Mouse (Mus musculus) E14TG2a.4 (cell line): ENCODE results near the gene Mybph.

Experiments used
- H3K27me3 ChIP-seq: 2 replicates; pipeline ENCODE4 v1.6.1; 2014; ENCODE audit warnings: low read length, control low read depth; ENCODE audit not compliant: insufficient read depth
- H3K36me3 ChIP-seq: 2 replicates; pipeline ENCODE4 v1.6.1; 2014; ENCODE audit warnings: low read length, control low read depth; ENCODE audit not compliant: insufficient read depth
- H3K4me1 ChIP-seq: replicated peaks from 2 replicates; pipeline ENCODE4 v1.6.1; 2014; ENCODE audit warnings: low read depth, low read length, control low read depth
- H3K4me3 ChIP-seq: replicated peaks from 2 replicates; pipeline ENCODE4 v1.5.1; 2014; ENCODE audit warnings: mild to moderate bottlenecking, low read length
- H3K9me3 ChIP-seq: 2 replicates; pipeline ENCODE4 v1.6.1; 2014; ENCODE audit warnings: low read length, control low read depth
- CTCF ChIP-seq: conservative IDR thresholded peaks from 2 replicates; pipeline ENCODE4 v1.5.1; 2014; ENCODE audit warnings: low read length
- NANOG ChIP-seq: IDR thresholded peaks from 2 replicates; pipeline ENCODE4 v1.6.1; 2014; ENCODE audit warnings: borderline replicate concordance, low read length, mixed read lengths
- POU5F1 ChIP-seq: IDR thresholded peaks from 2 replicates; pipeline ENCODE4 v1.6.1; 2014; ENCODE audit warnings: low read length, borderline replicate concordance

The Mybph gene

DNA sequence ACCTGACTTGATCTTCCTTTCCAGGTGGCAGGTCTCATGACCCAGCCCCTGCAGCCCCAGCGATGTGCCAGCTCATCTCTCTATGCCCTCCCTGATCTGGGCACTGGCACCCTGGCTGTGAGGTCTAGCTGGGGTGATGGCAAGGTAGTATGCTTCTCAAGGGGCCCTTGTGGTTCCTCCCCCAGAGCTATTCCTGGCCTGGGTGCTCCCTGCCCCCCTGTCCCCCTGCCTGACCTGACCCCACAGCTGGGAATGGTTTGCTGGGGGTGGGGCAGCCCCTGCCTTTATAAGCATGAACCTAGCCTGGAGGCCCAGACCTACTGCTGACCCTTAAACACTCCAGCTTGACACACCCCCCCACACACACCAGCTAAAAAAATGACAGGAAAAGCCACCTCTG lies at the start of gene Mybph:
Gene Mybph, plus strand, starts transcription at position 323 of the 400 bp plus-strand sequence.
- Histone ChIP-seq H3K4me1 (peaks cover 87% of the 10 kb centered on the region), H3K9me3 (no peaks in the 10 kb centered on the region), H3K4me3 (0 out of 2 replicates have a peak within 1 kb of the TSS, but pooled peaks have one; percentile 13), H3K36me3 (no peaks in the 10 kb centered on the region), H3K27me3 (peaks cover 24% of the 10 kb centered on the region)
- TF ChIP-seq CTCF = no peak
- TF ChIP-seq POU5F1 = no peak
- TF ChIP-seq NANOG = no peak

DNA sequence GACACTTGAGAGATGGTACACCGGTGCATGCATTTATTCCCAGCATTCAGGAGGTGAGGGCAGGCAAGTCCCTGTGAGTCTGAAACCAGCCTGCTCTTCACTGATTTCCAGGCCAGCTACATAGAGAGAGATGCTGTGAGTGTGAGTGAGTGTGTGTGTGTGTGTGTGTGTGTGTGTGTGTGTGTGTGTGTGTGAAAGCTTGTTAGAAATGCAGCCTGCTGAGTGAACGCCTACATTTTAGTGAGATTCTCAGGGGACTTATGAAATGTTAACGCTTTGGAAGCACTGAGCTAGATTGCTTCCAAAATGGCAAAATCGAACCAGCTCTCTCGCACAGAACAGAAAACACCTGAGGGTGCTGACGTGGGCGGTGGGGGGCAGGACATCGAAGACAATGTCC lies 47.2 kb upstream of the Mybph start:
- no peak overlapping the region for H3K4me3 ChIP-seq
- H3K4me1 ChIP-seq = peaks cover 31% of the 10 kb centered on the region
- no peaks in the 10 kb centered on the region for H3K36me3 ChIP-seq
- TF ChIP-seq CTCF = no peak
- no peak for TF ChIP-seq POU5F1
- TF ChIP-seq NANOG = no peak
- H3K27me3 ChIP-seq = peaks cover 18% of the 10 kb centered on the region
- no peaks in the 10 kb centered on the region for H3K9me3 ChIP-seq

DNA sequence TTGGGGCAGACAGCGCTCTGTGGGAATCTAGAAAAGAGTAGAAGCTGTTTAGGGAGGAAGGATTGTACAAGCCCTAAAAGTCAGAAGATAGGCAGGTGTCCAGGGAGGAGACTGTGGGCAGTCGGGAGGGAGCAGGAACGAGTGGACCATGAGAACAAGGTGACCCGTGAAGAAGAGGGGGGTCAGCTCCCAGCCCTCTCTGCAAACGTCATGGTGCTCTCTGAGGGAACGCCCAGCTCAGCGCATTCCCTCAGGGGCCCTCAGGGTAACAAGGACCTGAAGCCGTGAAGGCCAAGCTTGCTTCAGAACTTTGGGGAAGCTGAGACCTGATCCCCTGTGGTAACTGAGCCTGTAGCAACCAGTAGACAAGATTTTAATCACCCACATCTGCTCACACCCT lies 43.2 kb upstream of the Mybph start:
- TF ChIP-seq NANOG (no peak), CTCF (no peak), POU5F1 (no peak)
- Histone ChIP-seq H3K4me1 (peaks cover 21% of the 10 kb centered on the region), H3K27me3 (0 out of 2 replicates have a peak, but pooled peaks cover 12% of the 10 kb centered on the region), H3K9me3 (0 out of 2 replicates have a peak, but pooled peaks cover 2% of the 10 kb centered on the region), H3K36me3 (no peaks in the 10 kb centered on the region), H3K4me3 (no peak overlapping the region)

DNA sequence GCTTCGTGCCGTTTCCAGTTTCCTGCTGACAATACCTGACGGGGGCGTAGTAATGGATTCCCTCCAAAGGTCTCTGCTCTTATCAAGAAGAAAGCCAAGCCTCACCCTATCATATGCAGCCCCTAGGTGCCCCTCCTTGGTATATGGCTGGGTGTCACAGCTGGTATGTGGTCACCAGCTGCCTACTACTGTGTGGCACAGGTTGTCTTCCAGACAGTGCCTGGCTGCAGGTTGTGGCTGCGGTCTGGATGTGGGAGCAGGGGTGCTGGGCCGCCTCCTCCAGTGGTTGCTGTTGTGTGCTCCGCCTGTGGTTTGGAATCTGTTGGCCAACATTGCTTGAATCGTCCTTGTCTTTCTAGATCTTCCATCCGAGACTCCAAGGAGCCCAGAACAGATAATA lies 42.5 kb upstream of the Mybph start:
- no peak for TF ChIP-seq CTCF
- TF ChIP-seq POU5F1 = no peak
- TF ChIP-seq NANOG = no peak
- H3K9me3 ChIP-seq = 0 out of 2 replicates have a peak, but pooled peaks cover 3% of the 10 kb centered on the region
- no peaks in the 10 kb centered on the region for H3K36me3 ChIP-seq
- H3K4me1 ChIP-seq = peaks cover 17% of the 10 kb centered on the region
- H3K4me3 ChIP-seq = no peak overlapping the region
- H3K27me3 ChIP-seq = 0 out of 2 replicates have a peak, but pooled peaks cover 9% of the 10 kb centered on the region

DNA sequence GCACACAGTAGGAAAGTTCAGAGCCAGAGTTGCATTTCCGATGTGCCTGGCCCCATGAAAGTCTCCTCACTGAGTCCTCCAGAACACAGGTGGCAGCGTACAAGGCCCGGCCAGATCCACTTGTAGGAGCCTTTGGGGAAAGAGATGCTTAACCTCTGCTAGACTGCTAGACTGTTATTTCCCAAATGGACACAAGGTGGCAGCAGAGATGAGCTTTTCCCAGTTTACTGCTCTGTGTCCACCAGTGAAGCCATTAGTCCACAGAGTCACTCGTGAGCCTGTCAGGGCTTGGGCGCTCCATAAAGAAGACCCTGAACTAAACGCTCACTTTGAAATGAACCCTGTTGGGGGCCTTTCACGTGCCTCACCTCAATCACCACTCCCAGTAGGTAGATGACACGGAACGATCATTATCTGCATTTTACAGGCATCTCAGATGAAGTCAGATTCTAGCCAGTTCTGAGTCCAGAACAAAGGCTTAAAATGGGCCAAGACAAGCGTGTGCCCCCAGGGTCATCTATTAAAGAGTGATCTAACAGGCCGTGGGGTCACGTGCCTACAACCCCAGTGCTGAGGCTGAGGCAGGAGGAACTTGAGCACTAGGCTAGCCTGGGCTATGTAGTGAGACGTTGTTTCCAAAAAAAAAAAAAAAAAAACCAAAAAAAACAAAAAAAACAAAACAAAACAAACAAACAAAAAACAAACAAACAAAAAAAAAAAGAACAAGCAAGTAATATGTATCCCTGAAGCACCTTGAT lies 41.4 kb upstream of the Mybph start:
- Histone ChIP-seq H3K4me3 (no peak overlapping the region), H3K4me1 (peaks cover 17% of the 10 kb centered on the region), H3K9me3 (0 out of 2 replicates have a peak, but pooled peaks cover 3% of the 10 kb centered on the region), H3K27me3 (0 out of 2 replicates have a peak, but pooled peaks cover 7% of the 10 kb centered on the region), H3K36me3 (no peaks in the 10 kb centered on the region)
- TF ChIP-seq NANOG (no peak), CTCF (peak; percentile 85)

DNA sequence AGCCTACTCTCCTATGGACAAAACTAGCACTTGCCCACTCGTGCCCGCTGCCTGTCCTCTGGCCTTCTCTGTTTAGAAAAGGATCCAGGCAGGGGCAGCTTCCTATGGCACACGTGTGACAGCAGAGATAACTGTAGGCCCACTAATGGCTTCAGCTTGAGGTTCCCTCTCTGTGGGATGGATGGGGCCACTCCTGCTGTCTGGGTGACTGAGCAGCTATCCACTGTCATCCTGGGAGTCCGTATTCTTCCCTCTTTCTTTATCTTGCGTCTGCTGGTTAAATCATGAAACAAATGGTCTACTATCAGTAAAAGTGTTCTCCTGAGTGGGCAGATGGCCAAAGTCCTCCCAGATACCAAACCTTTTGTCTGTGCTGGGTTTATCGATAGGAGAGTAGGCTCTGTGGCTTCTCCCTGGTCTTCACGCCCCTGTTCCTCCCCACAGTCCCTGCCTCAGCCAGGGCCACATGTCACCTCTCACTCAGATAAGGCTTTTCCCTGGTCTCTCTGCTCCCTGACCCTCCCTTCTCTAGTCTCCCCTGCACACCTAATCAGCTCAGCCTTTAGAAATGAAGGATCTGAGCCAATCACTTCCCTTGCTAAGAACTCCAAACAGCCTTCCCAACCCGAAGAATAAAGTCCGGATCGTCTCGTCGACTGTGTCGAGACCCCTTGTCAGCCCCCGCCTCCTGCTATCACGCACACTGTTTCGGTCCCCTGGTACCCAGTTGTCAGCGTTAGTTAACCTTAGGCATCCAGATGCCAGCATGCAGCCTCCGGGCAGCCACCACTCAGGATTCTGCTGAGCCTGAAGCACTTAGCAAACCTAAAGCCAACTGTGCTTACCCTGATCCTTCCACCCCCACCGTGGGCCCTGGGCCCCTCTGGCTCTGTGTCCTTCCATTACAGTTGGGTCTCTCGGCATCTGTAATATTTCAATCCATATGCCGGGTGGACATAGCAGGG lies 40.3 kb upstream of the Mybph start:
- TF ChIP-seq NANOG (no peak), CTCF (no peak), POU5F1 (no peak)
- Histone ChIP-seq H3K4me1 (peaks cover 17% of the 10 kb centered on the region), H3K4me3 (no peak overlapping the region), H3K27me3 (0 out of 2 replicates have a peak, but pooled peaks cover 7% of the 10 kb centered on the region), H3K36me3 (no peaks in the 10 kb centered on the region), H3K9me3 (0 out of 2 replicates have a peak, but pooled peaks cover 3% of the 10 kb centered on the region)

DNA sequence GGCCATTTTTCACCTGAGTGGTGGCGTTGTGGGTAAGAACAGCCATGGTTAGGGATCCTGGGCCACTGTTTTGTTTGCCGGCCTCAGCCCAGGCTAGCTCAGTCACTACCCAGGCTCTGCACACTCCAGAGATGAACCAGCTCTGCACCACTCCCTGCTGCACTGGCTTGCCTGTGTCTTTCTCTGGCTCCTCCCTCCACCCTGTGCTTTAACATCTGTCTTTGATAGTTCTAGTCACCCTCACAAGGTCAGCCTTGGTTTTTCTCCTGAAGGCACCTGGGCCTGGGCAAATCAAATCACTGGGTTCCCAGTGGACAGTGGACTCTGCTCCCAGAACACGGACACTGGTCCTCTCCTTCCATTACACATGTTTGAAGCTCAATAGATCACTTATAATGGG lies 39.1 kb upstream of the Mybph start:
- Histone ChIP-seq H3K4me3 (no peak overlapping the region), H3K27me3 (0 out of 2 replicates have a peak, but pooled peaks cover 7% of the 10 kb centered on the region), H3K9me3 (0 out of 2 replicates have a peak, but pooled peaks cover 3% of the 10 kb centered on the region), H3K36me3 (no peaks in the 10 kb centered on the region), H3K4me1 (peaks cover 17% of the 10 kb centered on the region)
- TF ChIP-seq POU5F1 (no peak), CTCF (no peak), NANOG (no peak)

DNA sequence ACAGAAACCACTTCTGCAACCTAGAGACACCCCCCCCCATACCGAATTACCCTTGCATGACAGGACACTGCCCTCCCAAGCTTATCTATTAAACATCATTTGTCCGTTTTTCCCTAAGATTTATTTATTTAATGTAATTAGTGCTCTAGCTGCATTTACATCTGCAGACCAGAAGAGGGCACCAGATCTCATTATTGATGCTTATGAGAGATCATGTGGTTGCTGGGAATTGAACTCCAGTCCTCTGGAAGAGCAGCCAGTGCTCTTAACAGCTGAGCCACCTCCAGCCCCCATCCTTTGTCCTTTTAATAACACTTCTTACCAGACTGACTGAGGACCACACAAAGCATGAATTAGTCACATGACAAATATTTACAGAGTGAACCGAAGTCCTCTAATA lies 38.6 kb upstream of the Mybph start:
- peak; percentile 71 for TF ChIP-seq CTCF
- no peak for TF ChIP-seq POU5F1
- Histone ChIP-seq H3K4me3 (no peak overlapping the region), H3K27me3 (peaks cover 7% of the 10 kb centered on the region; the same call in 1 of the 2 replicates), H3K9me3 (0 out of 2 replicates have a peak, but pooled peaks cover 3% of the 10 kb centered on the region), H3K36me3 (no peaks in the 10 kb centered on the region), H3K4me1 (peaks cover 17% of the 10 kb centered on the region)
